Mouse (Mus musculus): ENCODE measurements around the gene Ugt2a3. TPM values are rescaled to one million over a fixed set of nuclear protein-coding genes. Genes with fewer than 3 reads are reported as not detected.
"Not testable (repeated sequence)": the region's sequence is repeated elsewhere in the genome, so short reads cannot be mapped to it uniquely, and the experiment has no call there.

Ugt2a3 gene
- not detected in 2 replicates for polyA plus RNA-seq (2012; rRNA removed)

DNA sequence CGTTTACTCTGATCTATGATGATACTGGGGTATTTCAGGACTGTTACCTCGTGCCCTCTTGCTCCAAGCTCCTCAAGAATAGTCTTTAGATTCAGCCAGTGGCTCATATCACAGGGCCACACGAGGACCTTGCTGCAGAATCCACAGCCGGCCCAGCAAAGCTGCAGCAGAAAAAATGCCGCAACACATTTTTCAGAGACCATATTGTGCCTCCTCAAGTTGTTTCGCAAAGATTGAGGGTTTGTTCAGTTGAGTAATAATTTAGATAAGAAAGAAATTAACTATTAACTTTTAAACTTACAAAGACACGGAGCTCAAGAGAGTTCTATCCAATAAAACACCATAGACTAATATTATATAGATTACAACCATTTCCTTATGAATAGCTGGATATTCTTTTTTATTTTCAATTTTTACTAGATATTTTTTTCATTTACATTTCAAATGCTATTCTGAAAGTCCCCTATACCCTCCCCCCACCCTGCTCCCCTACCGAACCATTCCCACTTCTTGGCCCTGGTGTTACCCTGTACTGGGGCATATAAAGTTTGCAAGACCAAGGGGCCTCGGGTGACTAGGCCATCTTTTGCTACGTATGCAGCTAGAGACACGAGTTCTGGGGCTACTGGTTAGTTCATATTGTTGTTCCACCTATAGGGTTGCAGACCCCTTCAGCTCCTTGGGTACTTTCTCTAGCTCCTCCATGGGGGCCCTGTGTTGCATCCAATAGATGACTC lies at the start of gene Ugt2a3:
Gene Ugt2a3, minus strand, starts transcription at position 235 of the 737 bp plus-strand sequence.
- no peaks in the 10 kb centered on the region for H3K27me3 ChIP-seq (ENCODE audit: control insufficient read depth, insufficient read depth, low read length)
- no peak within 1 kb of the TSS for H3K27ac ChIP-seq (ENCODE audit: insufficient read depth, low read length)
- TF ChIP-seq CTCF (IDR thresholded peaks at IDR 0.05; ENCODE audit: borderline replicate concordance, insufficient read depth, low read depth, low read length) (no peak), POLR2A (IDR thresholded peaks at IDR 0.05; ENCODE audit: borderline replicate concordance, insufficient read depth, low read length) (no peak)
- DNase-seq, result no peak
- H3K4me3 ChIP-seq (replicated peaks; ENCODE audit: insufficient read depth, low read depth, low read length), result no peak within 1 kb of the TSS
- 76% methylated on average over 11 of the region's 11 CpGs for WGBS
- no peaks in the 10 kb centered on the region for H3K4me1 ChIP-seq (ENCODE audit: control insufficient read depth, insufficient read depth, low read length)

DNA sequence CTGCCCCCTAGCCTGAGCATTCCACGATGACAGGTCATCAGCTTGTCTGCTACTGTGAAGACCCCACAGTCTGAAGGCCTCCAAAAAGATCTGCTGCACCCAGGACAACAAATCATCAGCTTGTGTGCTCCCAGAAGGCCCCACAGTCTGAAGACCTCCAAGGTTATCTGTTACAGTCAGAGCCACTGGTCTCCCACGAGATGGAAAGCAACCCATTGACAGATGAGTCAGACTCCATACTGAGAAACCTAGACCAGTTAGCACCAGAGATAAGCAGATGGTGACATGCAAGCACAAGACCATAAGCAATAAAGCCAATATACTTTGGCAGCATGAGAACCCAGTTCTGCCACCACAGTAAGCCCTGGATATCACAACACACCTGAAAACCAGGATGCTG lies 43.2 kb upstream of the Ugt2a3 start:
- no peak overlapping the region for H3K4me3 ChIP-seq (replicated peaks; ENCODE audit: insufficient read depth, low read depth, low read length)
- no peak for DNase-seq
- no peak overlapping the region for H3K27ac ChIP-seq (ENCODE audit: insufficient read depth, low read length)
- H3K4me1 ChIP-seq (ENCODE audit: control insufficient read depth, insufficient read depth, low read length), result no peaks in the 10 kb centered on the region
- TF ChIP-seq CTCF (IDR thresholded peaks at IDR 0.05; ENCODE audit: borderline replicate concordance, insufficient read depth, low read depth, low read length) (no peak), POLR2A (IDR thresholded peaks at IDR 0.05; ENCODE audit: borderline replicate concordance, insufficient read depth, low read length) (no peak)
- 67% methylated on average over 2 of the region's 2 CpGs for WGBS
- H3K27me3 ChIP-seq (ENCODE audit: control insufficient read depth, insufficient read depth, low read length), result no peaks in the 10 kb centered on the region

DNA sequence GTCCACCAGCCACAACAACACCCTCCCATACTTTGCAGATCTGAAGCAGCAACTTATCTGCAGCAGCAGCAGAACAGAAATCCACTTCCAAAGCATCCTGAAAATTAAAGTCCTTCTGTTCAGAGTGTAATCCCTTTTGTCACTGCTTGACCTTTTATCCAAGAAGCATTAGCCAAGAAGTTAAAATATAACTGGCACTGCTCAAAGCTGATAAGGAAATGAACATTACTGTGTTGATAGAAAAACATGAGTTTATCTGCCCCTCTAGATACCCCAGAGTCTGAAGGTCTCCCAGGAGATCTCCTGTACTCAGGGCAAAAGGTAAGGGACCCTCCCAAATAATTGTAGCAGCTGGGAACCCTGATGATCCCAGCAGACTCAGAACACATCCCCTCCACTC lies 42.8 kb upstream of the Ugt2a3 start:
- TF ChIP-seq CTCF (IDR thresholded peaks at IDR 0.05; ENCODE audit: borderline replicate concordance, insufficient read depth, low read depth, low read length) (no peak), POLR2A (IDR thresholded peaks at IDR 0.05; ENCODE audit: borderline replicate concordance, insufficient read depth, low read length) (no peak)
- Histone ChIP-seq H3K27me3 (ENCODE audit: control insufficient read depth, insufficient read depth, low read length) (no peaks in the 10 kb centered on the region), H3K4me1 (ENCODE audit: control insufficient read depth, insufficient read depth, low read length) (no peaks in the 10 kb centered on the region), H3K27ac (ENCODE audit: insufficient read depth, low read length) (no peak overlapping the region), H3K4me3 (replicated peaks; ENCODE audit: insufficient read depth, low read depth, low read length) (no peak overlapping the region)
- no peak for DNase-seq

DNA sequence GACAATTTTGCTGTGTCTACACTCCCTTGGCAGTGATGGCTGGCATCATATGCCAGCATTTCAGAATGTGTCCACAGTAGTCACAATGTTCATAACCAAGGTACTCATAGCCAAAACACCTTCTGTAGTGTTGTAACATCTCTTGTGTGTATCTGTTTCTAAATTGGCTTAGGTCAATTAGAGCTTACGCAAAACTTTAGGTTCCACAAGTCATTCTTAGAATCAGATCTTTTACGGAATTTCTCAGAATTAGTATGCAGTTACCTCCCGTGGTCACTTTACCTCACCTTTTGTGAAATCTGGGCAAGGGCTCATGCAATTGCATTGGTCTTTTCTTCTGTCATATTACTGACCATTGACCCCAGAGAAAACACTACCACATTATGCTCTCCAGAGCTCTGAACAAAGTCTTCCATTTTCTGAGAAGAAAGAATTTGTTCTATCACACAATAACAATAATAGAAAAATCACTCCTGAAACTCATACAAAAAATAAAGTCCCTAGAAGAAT lies 38.9 kb upstream of the Ugt2a3 start:
- Histone ChIP-seq H3K27ac (ENCODE audit: insufficient read depth, low read length) (no peak overlapping the region), H3K4me3 (replicated peaks; ENCODE audit: insufficient read depth, low read depth, low read length) (no peak overlapping the region), H3K27me3 (ENCODE audit: control insufficient read depth, insufficient read depth, low read length) (no peaks in the 10 kb centered on the region), H3K4me1 (ENCODE audit: control insufficient read depth, insufficient read depth, low read length) (no peaks in the 10 kb centered on the region)
- DNase-seq, result no peak
- 87% methylated on average over 3 of the region's 3 CpGs for WGBS
- TF ChIP-seq CTCF (IDR thresholded peaks at IDR 0.05; ENCODE audit: borderline replicate concordance, insufficient read depth, low read depth, low read length), result no peak
- no peak for TF ChIP-seq POLR2A (IDR thresholded peaks at IDR 0.05; ENCODE audit: borderline replicate concordance, insufficient read depth, low read length)

DNA sequence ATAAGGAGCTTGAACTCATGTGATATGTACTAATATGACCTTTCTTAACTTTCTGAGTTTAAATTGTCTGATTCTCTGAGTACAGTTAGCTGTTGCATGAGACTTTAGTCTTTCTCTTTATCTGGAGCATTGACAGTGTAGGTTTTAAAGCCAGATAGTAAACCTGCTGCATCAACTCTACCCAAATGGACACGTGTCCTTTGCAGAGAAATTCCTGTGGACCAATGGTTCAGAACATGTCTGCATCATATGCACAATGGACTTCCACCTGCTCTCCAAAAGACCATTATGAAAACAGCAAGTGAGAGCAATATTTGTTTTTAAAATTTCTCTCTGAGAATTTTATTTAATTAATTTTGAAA lies 36.5 kb upstream of the Ugt2a3 start:
- no peak for DNase-seq

DNA sequence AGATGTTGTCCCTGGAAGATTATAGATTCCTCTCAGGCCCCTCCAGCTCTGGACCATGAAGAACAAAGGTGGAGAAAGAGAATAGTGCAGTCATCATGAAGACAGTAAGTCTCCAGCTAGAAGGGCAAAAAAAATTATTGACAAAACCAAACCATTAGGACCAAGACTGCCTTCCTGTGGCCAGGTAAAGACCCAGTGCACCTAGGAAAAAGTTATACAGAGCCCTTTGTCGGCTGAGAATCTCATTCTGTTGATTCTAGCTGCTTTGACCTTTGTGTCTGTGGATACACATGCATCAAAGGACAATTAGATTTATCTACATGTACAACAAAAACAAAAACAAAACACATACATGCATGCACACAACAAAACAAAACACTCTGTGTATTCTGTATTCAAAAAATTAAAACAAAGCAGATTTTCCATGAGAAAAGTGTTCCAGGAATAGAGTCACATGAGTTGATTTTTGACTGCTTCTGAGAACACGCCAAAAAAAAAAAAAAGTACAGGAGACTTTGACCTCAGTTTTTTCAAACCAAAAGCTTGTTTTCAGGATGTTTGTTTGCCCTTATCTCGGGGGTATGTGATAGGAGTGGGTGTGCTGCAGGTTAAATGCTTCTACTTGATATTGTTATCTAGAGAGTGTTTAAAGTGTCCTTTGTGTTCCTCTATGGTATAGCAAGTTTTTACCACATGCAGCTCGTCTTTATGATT lies 36.0 kb upstream of the Ugt2a3 start:
- not testable (repeated sequence) for H3K4me3 ChIP-seq (replicated peaks; ENCODE audit: insufficient read depth, low read depth, low read length); H3K4me1 ChIP-seq (ENCODE audit: control insufficient read depth, insufficient read depth, low read length); H3K27me3 ChIP-seq (ENCODE audit: control insufficient read depth, insufficient read depth, low read length); H3K27ac ChIP-seq (ENCODE audit: insufficient read depth, low read length); DNase-seq
- 56% methylated on average over 4 of the region's 4 CpGs for WGBS

More for the DNA sequence above, 36.5 kb upstream of the Ugt2a3 start:
- Histone ChIP-seq H3K27me3 (ENCODE audit: control insufficient read depth, insufficient read depth, low read length) (no peaks in the 10 kb centered on the region), H3K4me3 (replicated peaks; ENCODE audit: insufficient read depth, low read depth, low read length) (no peak overlapping the region), H3K4me1 (ENCODE audit: control insufficient read depth, insufficient read depth, low read length) (no peaks in the 10 kb centered on the region), H3K27ac (ENCODE audit: insufficient read depth, low read length) (no peak overlapping the region)
- WGBS, result 74% methylated on average over 1 of the region's 1 CpGs
- no peak for TF ChIP-seq POLR2A (IDR thresholded peaks at IDR 0.05; ENCODE audit: borderline replicate concordance, insufficient read depth, low read length)
- TF ChIP-seq CTCF (IDR thresholded peaks at IDR 0.05; ENCODE audit: borderline replicate concordance, insufficient read depth, low read depth, low read length), result no peak

DNA sequence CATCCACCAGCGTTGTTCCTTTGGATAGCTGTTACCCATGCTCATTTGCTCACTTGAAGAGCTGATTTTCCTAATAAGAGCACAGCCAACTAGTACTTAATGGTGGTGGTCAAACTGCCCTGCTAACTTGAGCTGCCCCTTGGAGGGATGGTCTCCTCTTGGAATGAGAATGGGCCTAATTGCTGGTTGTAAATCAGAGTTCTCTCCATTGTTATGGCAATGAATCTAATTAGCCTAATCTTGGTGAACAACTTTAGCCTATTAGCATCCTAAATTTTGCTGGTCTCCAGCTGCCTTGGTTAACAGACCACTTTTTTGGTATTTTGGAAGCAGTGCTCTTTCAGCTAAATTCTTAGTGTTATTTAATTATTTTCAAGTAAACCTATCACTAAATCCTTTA lies 13.4 kb upstream of the Ugt2a3 start:
- H3K4me3 ChIP-seq (replicated peaks; ENCODE audit: insufficient read depth, low read depth, low read length), result no peak overlapping the region
- 44% methylated on average over 1 of the region's 1 CpGs for WGBS
- no peaks in the 10 kb centered on the region for H3K4me1 ChIP-seq (ENCODE audit: control insufficient read depth, insufficient read depth, low read length)
- no peaks in the 10 kb centered on the region for H3K27me3 ChIP-seq (ENCODE audit: control insufficient read depth, insufficient read depth, low read length)
- DNase-seq, result no peak
- H3K27ac ChIP-seq (ENCODE audit: insufficient read depth, low read length), result no peak overlapping the region
- TF ChIP-seq CTCF (IDR thresholded peaks at IDR 0.05; ENCODE audit: borderline replicate concordance, insufficient read depth, low read depth, low read length), result no peak
- no peak for TF ChIP-seq POLR2A (IDR thresholded peaks at IDR 0.05; ENCODE audit: borderline replicate concordance, insufficient read depth, low read length)

DNA sequence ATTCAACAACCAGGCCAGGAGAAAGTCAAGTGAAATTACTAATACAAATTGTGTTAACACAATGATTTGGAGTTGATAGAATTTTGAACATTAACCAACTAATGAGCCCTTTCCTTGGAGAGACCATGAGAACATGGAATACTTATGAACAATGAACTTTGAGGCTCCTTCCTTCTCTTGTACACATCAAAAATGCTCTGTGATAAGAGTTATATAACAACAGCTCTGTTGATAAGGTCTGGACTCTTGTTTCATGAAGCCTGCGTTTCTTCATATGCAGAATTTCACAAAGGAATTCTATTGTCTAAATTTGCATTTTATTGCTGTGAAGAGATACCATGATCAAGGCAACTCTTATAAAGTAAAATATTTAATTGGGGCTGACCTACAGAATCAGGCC lies 12.2 kb upstream of the Ugt2a3 start:
- not testable (repeated sequence) for H3K27ac ChIP-seq (ENCODE audit: insufficient read depth, low read length); H3K4me1 ChIP-seq (ENCODE audit: control insufficient read depth, insufficient read depth, low read length); DNase-seq; H3K4me3 ChIP-seq (replicated peaks; ENCODE audit: insufficient read depth, low read depth, low read length); H3K27me3 ChIP-seq (ENCODE audit: control insufficient read depth, insufficient read depth, low read length)
- 90% methylated on average over 1 of the region's 1 CpGs for WGBS

DNA sequence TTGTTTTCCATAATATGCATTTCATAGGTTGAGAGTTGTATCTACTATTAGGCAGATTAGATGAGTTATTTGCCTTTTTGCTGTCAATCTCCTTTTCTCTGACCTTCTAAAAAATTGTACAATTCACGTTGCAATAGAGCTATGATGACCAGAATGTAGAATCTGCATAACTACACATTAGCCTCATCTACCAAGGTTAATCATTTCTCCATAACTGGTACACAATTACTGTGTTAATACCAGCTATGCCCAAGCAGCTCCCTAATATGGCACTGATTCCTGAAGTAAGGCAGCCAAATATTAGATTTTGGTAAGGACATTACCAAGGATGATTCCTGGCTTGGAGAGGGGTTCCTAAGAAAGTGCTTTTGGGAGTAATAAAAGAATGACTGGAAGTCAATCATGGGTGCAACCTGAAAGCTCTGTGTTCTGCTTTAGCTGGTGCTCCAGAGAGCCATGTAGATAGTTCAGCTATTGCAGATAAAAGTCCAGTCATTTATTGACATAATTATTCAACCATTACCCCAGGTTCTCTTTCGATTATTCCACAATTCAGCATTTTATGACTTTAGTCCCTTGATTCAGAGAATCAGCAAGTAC lies 10.6 kb upstream of the Ugt2a3 start:
- not testable (repeated sequence) for H3K4me1 ChIP-seq (ENCODE audit: control insufficient read depth, insufficient read depth, low read length); H3K4me3 ChIP-seq (replicated peaks; ENCODE audit: insufficient read depth, low read depth, low read length); H3K27ac ChIP-seq (ENCODE audit: insufficient read depth, low read length); DNase-seq; H3K27me3 ChIP-seq (ENCODE audit: control insufficient read depth, insufficient read depth, low read length)
- 55% methylated on average over 2 of the region's 2 CpGs for WGBS
